Mouse (Mus musculus) ES-Bruce4 (cell line): ENCODE measurements around the gene Ttc7.

Source experiments
- CTCF ChIP-seq: IDR thresholded peaks from one replicate; pipeline ENCODE4 v1.8.1; 2011; ENCODE audit warnings: low read depth, low read length
- EP300 ChIP-seq: IDR thresholded peaks from 2 replicates; pipeline ENCODE4 v1.6.1; 2011; ENCODE audit warnings: low read depth, low read length; ENCODE audit not compliant: insufficient read depth
- POLR2A ChIP-seq: IDR thresholded peaks from one replicate; pipeline ENCODE4 v1.8.1; 2011; ENCODE audit warnings: low read length; ENCODE audit not compliant: insufficient read depth

- TF ChIP-seq EP300 = no peak
- no peak for TF ChIP-seq CTCF
- TF ChIP-seq POLR2A = no peak
Measured at GRCm38 (mm10) chr17:87356261-87356660, 73.6 kb downstream of the Ttc7 start.
